Mouse (Mus musculus) monocyte, adult 5-6 weeks (primary cell): ENCODE data around the gene Vstm2a. TPM values are rescaled to one million over a fixed set of nuclear protein-coding genes. Genes with fewer than 3 reads are reported as not detected.

Experiments
- ATAC-seq: fragments of 153-309, 156-312 bp; replicated peaks from 2 replicates; pipeline ENCODE4 v1.8.0; 2017; ENCODE audit warnings: mild to moderate bottlenecking; ENCODE audit not compliant: low TSS enrichment, insufficient number of reproducible peaks, severe bottlenecking, poor library complexity, low FRiP score
- total RNA-seq: library from RNA; stranded (forward); fragments of 200-1000, 200-491, 200-594 nt; gene quantifications from 3 replicates; pipeline ENCODE4 v1.2.3, GENCODE M21; 2017

Vstm2a gene
- total RNA-seq, 1 experiment from 2014 or later: not detected

DNA sequence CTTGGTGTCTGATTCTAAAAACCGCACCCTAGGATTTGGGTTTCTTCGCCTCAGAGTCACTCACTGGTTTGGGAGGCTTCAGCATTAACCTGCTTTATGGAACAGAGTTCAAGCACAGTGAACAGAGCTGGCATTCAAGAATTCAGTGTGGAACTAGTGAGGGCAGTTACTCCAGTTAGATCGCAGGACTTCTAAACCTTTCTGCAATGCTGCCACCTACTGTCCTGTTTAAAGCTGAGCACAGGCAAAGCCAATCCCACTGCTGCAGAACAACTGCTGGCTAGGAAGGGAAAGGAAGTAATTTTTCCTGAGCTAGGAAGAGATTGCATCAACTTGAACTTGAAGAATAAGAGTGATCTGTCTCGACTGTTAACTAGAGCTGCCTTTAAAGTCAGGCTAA is 155.1 kb downstream of the Vstm2a start:
- no peak for ATAC-seq

- ATAC-seq: no peak
Observed at GRCm38 (mm10) chr11:16413077-16413644, 155.6 kb downstream of the Vstm2a start.

DNA sequence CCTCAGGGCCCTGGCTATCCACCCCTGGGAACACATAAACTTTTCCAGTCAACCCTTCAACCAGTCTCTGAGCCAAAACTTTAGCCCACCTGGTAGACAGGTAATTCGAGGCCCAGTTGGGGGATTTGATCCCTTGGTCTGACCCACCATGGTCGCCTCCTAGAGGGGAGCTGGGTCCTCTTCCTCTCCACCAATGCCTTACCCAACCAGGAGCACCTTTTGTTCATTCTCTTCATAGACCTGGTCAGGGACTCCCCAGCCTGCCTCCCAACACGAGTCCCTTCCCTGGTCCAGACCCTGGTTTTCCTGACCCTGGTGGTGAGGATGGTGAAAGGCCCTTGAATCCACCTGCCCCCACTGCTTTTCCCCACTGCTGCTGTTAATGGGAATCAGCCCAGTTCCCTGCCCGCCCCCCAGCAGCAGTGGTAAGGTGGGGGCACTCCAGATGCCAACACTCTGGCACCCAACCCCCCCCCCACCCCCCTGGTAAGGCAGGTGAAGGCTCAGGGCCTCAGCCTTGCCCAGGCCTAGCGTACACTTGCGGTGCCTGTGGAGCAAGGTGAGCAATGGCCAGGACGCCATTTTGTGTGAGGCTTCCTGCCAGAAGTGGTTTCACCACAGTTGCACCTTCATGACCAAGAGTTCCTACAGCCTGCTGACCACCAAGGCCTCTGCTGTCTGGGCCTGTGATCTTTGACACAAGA is 182.2 kb downstream of the Vstm2a start:
- no peak for ATAC-seq
